Mouse (Mus musculus): ENCODE results near the gene Atp5s. TPM values are rescaled to one million over a fixed set of nuclear protein-coding genes. Genes with fewer than 3 reads are reported as not detected.

Gene Atp5s
- total RNA-seq, 2 experiments from 2014 or later: 30.0 to 33.3 TPM

DNA sequence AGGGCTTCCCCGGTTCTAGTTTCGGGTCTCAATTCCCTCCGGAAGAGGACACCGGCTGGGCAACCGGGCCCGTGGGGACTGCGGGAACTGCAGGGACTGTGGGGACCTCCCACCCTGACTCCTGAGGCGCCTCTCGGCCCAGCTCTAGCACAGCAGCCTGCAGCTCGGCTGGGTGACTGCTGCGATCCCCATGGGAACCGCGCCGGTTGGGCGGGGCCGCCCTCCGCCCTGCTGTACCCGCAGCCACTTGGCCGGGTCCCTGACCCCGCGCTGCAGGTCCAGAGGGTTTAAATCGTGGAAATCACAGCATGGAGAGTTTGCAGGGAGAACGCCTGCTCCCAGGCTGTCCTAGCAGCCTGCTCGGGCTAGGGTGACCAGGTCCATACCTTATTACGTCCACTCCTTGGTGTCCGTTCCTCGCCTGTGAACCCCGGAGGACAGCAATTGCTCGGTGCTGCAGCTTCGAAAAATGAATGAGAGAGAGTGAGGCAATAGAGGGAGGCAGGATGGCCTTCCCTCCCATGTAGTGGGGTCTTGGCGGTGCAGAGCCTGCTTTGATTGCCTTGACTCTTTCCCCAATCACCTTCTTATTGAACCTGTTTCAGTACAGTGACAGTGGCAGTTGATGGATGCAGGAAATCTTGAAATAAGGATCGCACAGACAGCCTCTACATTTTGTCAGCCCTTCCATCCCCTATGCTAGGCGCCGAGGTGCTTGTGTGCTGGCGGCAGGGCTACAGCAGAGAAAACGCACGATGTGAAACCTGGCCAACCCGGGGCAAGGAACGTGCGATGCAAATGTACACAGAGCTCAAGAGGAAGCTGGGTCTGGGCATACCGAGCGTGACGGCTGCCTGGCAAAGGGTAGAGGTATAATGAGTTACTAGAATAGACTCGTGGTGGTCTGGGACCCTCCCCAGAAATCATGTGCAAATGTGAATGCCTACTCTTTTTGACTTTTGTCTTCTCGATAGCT, 66.1 kb downstream of the Atp5s start, which contains the start of gene Cdkl1:
TSS of gene Cdkl1 (minus strand) at position 738 of the 976 bp plus-strand sequence.
- TF ChIP-seq CTCF (conservative IDR thresholded peaks at IDR 0.05): peak; percentile 52
- peak within 1 kb of the TSS; percentile 96 for H3K27ac ChIP-seq
- H3K4me3 ChIP-seq: peak within 1 kb of the TSS; percentile 76
- DNase-seq (ENCODE audit: low spot score in 2 of 2): peak; percentile 46 to 62

Small RNA genes lying within 50 kb of the gene (microRNA-seq; reads per million reads assigned to microRNA genes)
- 0 reads per million in 2 experiments for gene Mir681

Other genes starting within 250 kb of the Atp5s start
- 10 to 100 TPM; 18.1 TPM for gene Vcpkmt, start 141.9 kb upstream of the Atp5s start, total RNA-seq (2021)
- 10 to 100 TPM; 31.5 to 37.3 TPM for gene Sos2, start 43.1 kb upstream of the Atp5s start, total RNA-seq (2021)
- 10 to 100 TPM; 14.9 to 17.9 TPM for gene L2hgdh, start 77 bp upstream of the Atp5s start, total RNA-seq (2021)
- 10 to 100 TPM; 21.5 to 27.4 TPM for gene Cdkl1, start 66.3 kb downstream of the Atp5s start, total RNA-seq (2021)
- gene Atl1, start 167.7 kb downstream of the Atp5s start, total RNA-seq (2021): 100 to 1,000 TPM; 195 TPM
- 10 to 100 TPM; 44.2 to 47.7 TPM for gene Map4k5, start 168.2 kb downstream of the Atp5s start, total RNA-seq (2021)